Mouse (Mus musculus) lung, postnatal 0 days (tissue): Measurements from ENCODE around the gene Lim2. TPM values are rescaled to one million over a fixed set of nuclear protein-coding genes. Genes with fewer than 3 reads are reported as not detected.
A peak's percentile ranks its signal among the peaks of the same experiment; 100 is the strongest.

Experiments used
- ATAC-seq: fragments of 200-750 bp; cut with Nextera tagmentation; 2 replicates; pipeline ENCODE4 v1.8.0; 2017; ENCODE audit warnings: moderate library complexity
- DNase-seq: peaks from one replicate; pipeline ENCODE4 v3.0.0-alpha.2; 2016; ENCODE audit warnings: low spot score
- H3K27ac ChIP-seq: fragments of 300-500 bp; sonication (generic); 2 replicates; pipeline ENCODE4 v1.5.1; 2014; ENCODE audit warnings: antibody characterized with exemption, mild to moderate bottlenecking, low read length, mixed read lengths
- H3K27me3 ChIP-seq: fragments of 300-500 bp; sonication (generic); replicated peaks from 2 replicates; pipeline ENCODE4 v1.6.1; 2014; ENCODE audit warnings: low read length, mixed read lengths; ENCODE audit not compliant: insufficient read depth
- H3K36me3 ChIP-seq: fragments of 300-500 bp; sonication (generic); 2 replicates; pipeline ENCODE4 v1.6.1; 2014; ENCODE audit warnings: low read length, mixed read lengths; ENCODE audit not compliant: insufficient read depth
- H3K4me1 ChIP-seq: fragments of 300-500 bp; sonication (generic); 2 replicates; pipeline ENCODE4 v1.6.1; 2014; ENCODE audit warnings: antibody characterized with exemption, low read depth, low read length, mixed read lengths; ENCODE audit not compliant: insufficient read depth
- H3K4me2 ChIP-seq: fragments of 300-500 bp; sonication (generic); replicated peaks from 2 replicates; pipeline ENCODE4 v1.6.1; 2014; ENCODE audit warnings: low read depth, mild to moderate bottlenecking, low read length, moderate library complexity, mixed read lengths
- H3K4me3 ChIP-seq: fragments of 300-500 bp; sonication (generic); 2 replicates; pipeline ENCODE4 v1.5.1; 2014; ENCODE audit warnings: low read depth, low read length
- H3K9ac ChIP-seq: fragments of 300-500 bp; sonication (generic); replicated peaks from 2 replicates; pipeline ENCODE4 v1.6.1; 2014; ENCODE audit warnings: low read depth, mild to moderate bottlenecking
- H3K9me3 ChIP-seq: fragments of 300-500 bp; sonication (generic); 2 replicates; pipeline ENCODE4 v1.6.1; 2016; ENCODE audit warnings: low read length, mixed read lengths
- CTCF ChIP-seq: IDR thresholded peaks from 2 replicates; pipeline ENCODE4 v1.5.1; 2016; ENCODE audit warnings: antibody characterized with exemption, mild to moderate bottlenecking
- EP300 ChIP-seq: IDR thresholded peaks from 2 replicates; pipeline ENCODE4 v1.6.1; 2016; ENCODE audit warnings: antibody characterized with exemption, mild to moderate bottlenecking, control low read depth
- WGBS: fragments of 180-500 bp; shearing (Covaris S2); extraction: QIAGEN DNeasy Blood & Tissue Kit; methylation state at CpG from one replicate; pipeline ENCODE4 v1.1.7; 2014; 5-methylcytosine and 5-hydroxymethylcytosine counted together
- polyA plus RNA-seq: library from polyadenylated mRNA; unstranded; fragments of >200 nt; fragmentation: Nextera tagmentation; extraction: Ambion mirVana; gene quantifications from 2 replicates; pipeline ENCODE4 v1.2.1, GENCODE M21; 2015

The Lim2 gene
- polyA plus RNA-seq, 1 experiment from 2014 or later, result not detected

DNA sequence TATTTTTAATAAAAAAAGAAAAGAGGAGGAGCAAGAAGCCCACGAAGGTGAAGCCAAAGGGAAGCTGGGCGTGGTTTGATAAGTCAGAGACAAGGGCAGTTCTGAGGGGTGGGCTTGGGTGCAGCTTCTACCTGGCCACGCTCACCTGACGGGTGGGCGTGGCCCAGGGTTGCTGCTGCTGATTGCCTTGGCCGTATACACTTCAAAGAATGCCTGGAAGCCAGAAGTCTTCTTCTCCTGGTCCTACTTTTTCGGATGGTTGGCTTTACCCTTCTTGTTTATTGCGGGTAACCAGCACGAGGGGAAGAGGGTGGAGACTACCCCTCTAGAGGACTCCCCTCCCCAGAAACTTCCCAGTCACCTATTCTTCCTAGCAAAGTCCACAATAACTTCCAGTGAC, 15.2 kb downstream of the Lim2 start:
- TF ChIP-seq CTCF (no peak), EP300 (no peak)
- H3K27me3 ChIP-seq, result no peaks in the 10 kb centered on the region
- no peaks in the 10 kb centered on the region for H3K36me3 ChIP-seq
- H3K9ac ChIP-seq, result peak overlapping the region; percentile 55
- peak overlapping the region; percentile 89 for H3K4me2 ChIP-seq
- WGBS, result 11% methylated on average over 9 of the region's 9 CpGs
- ATAC-seq (no peak), DNase-seq (no peak)
- peak overlapping the region; percentile 55 for H3K4me3 ChIP-seq
- H3K4me1 ChIP-seq, result peaks cover 13% of the 10 kb centered on the region; the same call in 1 of the 2 replicates
- H3K9me3 ChIP-seq, result no peaks in the 10 kb centered on the region
- peak overlapping the region; percentile 99 for H3K27ac ChIP-seq

DNA sequence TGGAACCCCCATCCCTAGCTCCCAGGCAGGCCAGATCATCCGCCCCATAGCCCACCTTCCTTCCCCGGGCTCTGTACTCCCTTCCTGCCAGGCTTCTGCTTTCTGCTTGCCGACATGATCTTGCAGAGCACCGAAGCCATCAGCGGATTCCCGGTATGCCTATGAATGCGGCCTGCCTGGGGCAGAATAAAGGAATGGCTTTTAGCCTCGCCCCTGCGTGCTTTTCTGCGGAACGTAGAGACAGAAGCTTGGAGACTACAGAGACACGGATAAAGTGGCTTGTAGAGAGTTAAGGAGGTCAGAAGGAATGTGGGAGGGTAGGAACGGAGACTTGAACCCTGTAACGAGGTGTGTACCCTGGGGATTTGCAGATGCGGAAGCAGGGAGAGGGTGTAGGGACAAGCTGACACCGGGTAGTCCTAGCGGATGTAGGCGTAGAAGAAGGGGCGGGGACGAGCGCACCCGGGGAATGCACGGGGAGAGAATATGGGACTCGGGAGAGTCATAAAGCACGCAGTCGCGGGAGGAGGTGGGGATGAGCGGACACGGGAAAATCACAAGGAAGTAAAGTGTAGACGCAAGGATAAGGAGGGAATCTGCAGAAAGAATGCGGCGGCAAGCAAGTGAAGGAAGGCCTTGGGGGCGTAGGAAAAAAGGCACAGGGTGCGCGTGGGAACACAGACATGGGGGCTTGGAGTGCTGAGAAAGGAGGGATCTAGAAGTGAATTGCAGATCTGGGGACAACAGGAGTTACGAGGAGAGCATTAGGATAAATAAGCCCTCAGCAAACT, 15.9 kb downstream of the Lim2 start:
- DNase-seq, result peak; percentile 94
- peak overlapping the region; percentile 55 for H3K9ac ChIP-seq
- peak overlapping the region; percentile 99 for H3K27ac ChIP-seq
- 2% methylated on average over 36 of the region's 36 CpGs for WGBS
- peaks cover 13% of the 10 kb centered on the region; the same call in 1 of the 2 replicates for H3K4me1 ChIP-seq
- H3K27me3 ChIP-seq, result no peaks in the 10 kb centered on the region
- peak overlapping the region; percentile 55 for H3K4me3 ChIP-seq
- no peaks in the 10 kb centered on the region for H3K36me3 ChIP-seq
- TF ChIP-seq EP300 (no peak), CTCF (no peak)
- no peaks in the 10 kb centered on the region for H3K9me3 ChIP-seq
- peak; percentile 92 for ATAC-seq
- H3K4me2 ChIP-seq, result peak overlapping the region; percentile 89

DNA sequence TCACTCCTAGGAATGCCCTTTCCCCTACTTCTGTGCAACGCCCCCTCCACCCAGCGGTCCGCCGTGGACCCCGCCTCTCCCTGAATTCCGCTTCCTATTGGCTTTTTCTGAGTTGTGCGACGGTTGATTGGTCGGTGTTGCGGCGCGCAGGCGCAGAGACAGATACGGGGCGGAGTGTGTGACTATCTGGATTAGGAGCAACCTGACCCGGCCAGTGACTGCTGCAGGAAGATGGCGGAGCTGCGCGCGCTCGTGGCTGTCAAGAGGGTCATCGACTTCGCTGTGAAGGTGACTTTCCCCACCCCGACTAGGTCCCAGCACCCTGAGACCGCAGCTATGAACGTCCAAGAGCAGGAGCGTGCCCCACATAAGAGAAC, 16.4 kb downstream of the Lim2 start, which contains the start of the genes Etfb and Gm45233:
TSS of gene Etfb (plus strand) at position 167 of the 377 bp plus-strand sequence.
TSS of gene Gm45233 (plus strand) at position 212 of the 377 bp plus-strand sequence.
- TF ChIP-seq EP300, result no peak; the same call in 1 of the 2 replicates
- peak; percentile 10; the same call in 1 of the 2 replicates for TF ChIP-seq CTCF
- no peaks in the 10 kb centered on the region for H3K27me3 ChIP-seq
- peaks cover 13% of the 10 kb centered on the region; the same call in 1 of the 2 replicates for H3K4me1 ChIP-seq
- H3K36me3 ChIP-seq, result no peaks in the 10 kb centered on the region
- peak within 1 kb of the TSS; percentile 55 for H3K4me3 ChIP-seq
- no peaks in the 10 kb centered on the region for H3K9me3 ChIP-seq
- peak; percentile 96 for ATAC-seq
- DNase-seq, result peak; percentile 99
- peak within 1 kb of the TSS; percentile 99 for H3K27ac ChIP-seq
- H3K4me2 ChIP-seq, result peak within 1 kb of the TSS; percentile 89
- peak within 1 kb of the TSS; percentile 55 for H3K9ac ChIP-seq
- WGBS, result under 1% methylated on average over 27 of the region's 27 CpGs

DNA sequence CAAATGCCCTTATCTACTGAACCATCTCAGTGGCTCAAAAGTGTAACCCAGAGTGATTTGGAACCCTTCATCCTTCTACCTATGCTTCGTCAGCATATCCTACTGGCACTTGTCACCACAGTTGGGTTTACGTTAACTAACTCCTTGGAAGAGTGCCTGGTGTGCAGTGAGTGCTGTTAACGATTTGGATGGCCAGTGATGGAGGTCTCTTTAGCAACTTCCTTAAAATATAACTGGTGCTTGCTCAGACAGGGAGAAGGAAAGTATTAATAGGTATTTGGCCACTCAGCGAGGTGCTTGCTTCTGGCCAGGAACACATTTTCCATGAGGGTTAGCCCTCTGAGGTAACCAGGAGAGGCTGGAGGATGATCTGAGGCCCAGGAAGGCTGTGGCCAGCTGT, 20.3 kb downstream of the Lim2 start:
- peaks cover 10% of the 10 kb centered on the region; the same call in 1 of the 2 replicates for H3K4me1 ChIP-seq
- no peaks in the 10 kb centered on the region for H3K9me3 ChIP-seq
- H3K27ac ChIP-seq, result 0 out of 2 replicates have a peak overlapping the region, but pooled peaks have one; percentile 32
- ATAC-seq (no peak), DNase-seq (peak; percentile 66)
- H3K4me3 ChIP-seq, result no peak overlapping the region
- WGBS, result 41% methylated on average over 4 of the region's 4 CpGs
- no peaks in the 10 kb centered on the region for H3K27me3 ChIP-seq
- TF ChIP-seq EP300 (no peak), CTCF (no peak)
- no peaks in the 10 kb centered on the region for H3K36me3 ChIP-seq
- no peak overlapping the region for H3K9ac ChIP-seq
- no peak overlapping the region for H3K4me2 ChIP-seq

DNA sequence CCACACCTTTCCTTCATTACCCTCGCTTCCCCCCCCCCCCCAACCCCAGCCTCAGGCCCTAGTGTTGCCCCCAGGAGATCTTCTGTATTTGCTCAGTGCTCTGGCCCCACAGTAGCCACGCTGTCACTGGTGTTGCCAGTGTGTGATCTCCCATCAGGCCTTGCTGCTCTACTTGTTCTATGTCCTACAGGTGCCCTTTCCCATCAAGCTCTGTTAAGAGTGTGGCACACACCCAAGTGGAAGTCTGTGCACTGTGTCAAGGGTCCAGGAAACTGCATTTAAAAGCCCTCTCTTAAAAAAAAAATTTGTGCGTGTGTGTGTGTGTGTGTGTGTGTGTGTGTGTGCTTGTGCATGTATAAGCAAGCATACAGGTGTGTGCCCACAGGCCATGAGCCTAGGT, 20.8 kb downstream of the Lim2 start:
- no peaks in the 10 kb centered on the region for H3K27me3 ChIP-seq
- H3K4me3 ChIP-seq, result no peak overlapping the region
- no peaks in the 10 kb centered on the region for H3K36me3 ChIP-seq
- no peak for TF ChIP-seq EP300
- TF ChIP-seq CTCF, result no peak
- 0 out of 2 replicates have a peak overlapping the region, but pooled peaks have one; percentile 32 for H3K27ac ChIP-seq
- DNase-seq, result peak; percentile 38
- no peak overlapping the region for H3K4me2 ChIP-seq
- H3K4me1 ChIP-seq, result peaks cover 6% of the 10 kb centered on the region; the same call in 1 of the 2 replicates
- H3K9ac ChIP-seq, result no peak overlapping the region
- H3K9me3 ChIP-seq, result no peaks in the 10 kb centered on the region
- no peak for ATAC-seq
- WGBS, result 58% methylated on average over 2 of the region's 3 CpGs

DNA sequence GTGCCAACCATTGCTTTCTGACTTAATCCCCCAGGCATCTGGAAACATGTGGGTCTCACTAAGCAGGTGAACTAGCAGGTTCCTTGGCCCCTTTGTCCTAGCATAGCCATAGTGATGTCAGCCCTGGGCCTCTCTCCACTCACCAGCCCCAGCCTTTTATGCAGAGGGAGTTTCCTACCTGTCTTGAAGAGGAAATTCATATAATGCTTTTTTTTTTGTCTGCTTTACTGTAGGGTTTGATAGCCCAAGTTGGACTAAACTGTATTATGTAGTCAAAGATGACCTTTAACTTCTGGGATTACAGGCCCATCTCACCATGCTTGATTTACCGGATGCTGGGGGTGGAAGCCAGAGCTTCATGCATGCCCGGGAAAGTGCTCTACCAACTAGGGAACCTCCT, 22.3 kb downstream of the Lim2 start:
- DNase-seq (no peak), ATAC-seq (no peak)
- Histone ChIP-seq H3K9me3 (no peaks in the 10 kb centered on the region), H3K9ac (no peak overlapping the region), H3K27me3 (no peaks in the 10 kb centered on the region), H3K27ac (no peak overlapping the region), H3K4me1 (no peaks in the 10 kb centered on the region), H3K36me3 (no peaks in the 10 kb centered on the region), H3K4me2 (no peak overlapping the region), H3K4me3 (no peak overlapping the region)
- WGBS, result 100% methylated on average over 2 of the region's 2 CpGs
- no peak for TF ChIP-seq CTCF
- TF ChIP-seq EP300, result no peak
